Mouse (Mus musculus) neural tube, embryonic 14.5 days (tissue): ENCODE results near the gene Tmem121. TPM values are rescaled to one million over a fixed set of nuclear protein-coding genes. Genes with fewer than 3 reads are reported as not detected.

ENCODE experiments used
- ATAC-seq: fragments of 200-750 bp; cut with Nextera tagmentation; 2 replicates; pipeline ENCODE4 v1.8.0; 2017; ENCODE audit warnings: low read depth, mild to moderate bottlenecking, moderate TSS enrichment, moderate library complexity
- H3K27ac ChIP-seq: fragments of 300-500 bp; sonication (generic); 2 replicates; pipeline ENCODE4 v1.5.1; 2014; ENCODE audit warnings: low read depth, mild to moderate bottlenecking, control low read depth, low read length, moderate library complexity, mixed read lengths
- H3K27me3 ChIP-seq: fragments of 300-500 bp; sonication (generic); 2 replicates; pipeline ENCODE4 v1.6.1; 2014; ENCODE audit warnings: low read length; ENCODE audit not compliant: control insufficient read depth, insufficient read depth
- H3K36me3 ChIP-seq: fragments of 300-500 bp; sonication (generic); 2 replicates; pipeline ENCODE4 v1.6.1; 2014; ENCODE audit warnings: low read length, mixed read lengths; ENCODE audit not compliant: control insufficient read depth, insufficient read depth
- H3K4me1 ChIP-seq: fragments of 300-500 bp; sonication (generic); 2 replicates; pipeline ENCODE4 v1.6.1; 2014; ENCODE audit warnings: low read length; ENCODE audit not compliant: control insufficient read depth, insufficient read depth
- H3K4me2 ChIP-seq: fragments of 300-500 bp; sonication (generic); 2 replicates; pipeline ENCODE4 v1.6.1; 2014; ENCODE audit warnings: mild to moderate bottlenecking, low read depth, low read length, control low read depth
- H3K4me3 ChIP-seq: fragments of 300-500 bp; sonication (generic); 2 replicates; pipeline ENCODE4 v1.5.1; 2014; ENCODE audit warnings: low read depth, low read length, control low read depth, mixed read lengths
- H3K9ac ChIP-seq: fragments of 300-500 bp; sonication (generic); replicated peaks from 2 replicates; pipeline ENCODE4 v1.6.1; 2014; ENCODE audit warnings: low read depth, mild to moderate bottlenecking, control low read depth, low read length, mixed read lengths
- H3K9me3 ChIP-seq: fragments of 300-500 bp; sonication (generic); 2 replicates; pipeline ENCODE4 v1.6.1; 2016; ENCODE audit warnings: low read length; ENCODE audit not compliant: control insufficient read depth
- WGBS: fragments of 180-500 bp; shearing (Covaris S2); extraction: QIAGEN DNeasy Blood & Tissue Kit; methylation state at CpG from one replicate; pipeline ENCODE4 v1.1.7; 2014; 5-methylcytosine and 5-hydroxymethylcytosine counted together
- polyA plus RNA-seq: library from polyadenylated mRNA; unstranded; fragments of >200 nt; fragmentation: Nextera tagmentation; extraction: Ambion mirVana; gene quantifications from 2 replicates; pipeline ENCODE4 v1.2.1, GENCODE M21; 2014

Tmem121 gene
- polyA plus RNA-seq, 1 experiment from 2014 or later = 24.9 TPM

DNA sequence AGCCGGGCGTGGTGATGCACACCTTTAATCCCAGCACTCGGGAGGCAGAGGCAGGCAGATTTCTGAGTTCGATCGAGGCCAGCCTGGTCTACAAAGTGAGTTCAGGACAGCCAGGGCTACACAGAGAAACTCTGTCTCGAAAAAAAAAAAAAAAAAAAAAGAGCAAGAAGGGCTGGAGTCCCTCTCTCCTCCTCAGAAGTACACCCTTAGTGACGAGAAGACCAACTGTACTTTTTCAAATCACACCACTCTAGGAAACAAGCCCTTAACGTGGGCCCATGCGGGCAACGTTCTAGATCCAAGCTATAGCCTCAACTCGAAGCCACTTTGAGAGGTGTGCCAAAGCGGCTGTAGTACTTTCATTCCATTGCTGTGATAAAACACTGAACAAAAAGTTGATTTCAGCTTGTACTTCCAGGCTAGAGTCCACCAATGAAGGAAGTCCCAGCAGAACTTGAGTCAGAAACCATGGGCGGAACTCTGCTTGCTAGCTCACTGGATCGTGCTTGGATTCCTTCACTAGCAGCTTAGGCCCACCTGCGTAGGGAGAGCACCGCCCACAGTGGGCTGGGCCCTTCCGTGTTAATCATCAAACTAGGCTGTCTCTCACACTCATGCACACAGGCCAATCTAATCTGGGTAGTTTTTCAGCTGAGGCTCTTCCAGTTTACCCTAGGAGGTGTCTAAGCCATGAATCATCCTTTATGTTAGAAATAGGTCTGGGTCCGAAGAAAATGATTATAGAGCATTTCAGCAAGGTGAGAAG is 8.6 kb upstream of the Tmem121 start:
- Histone ChIP-seq H3K4me2 (no peak overlapping the region), H3K36me3 (no peaks in the 10 kb centered on the region), H3K27ac (no peak overlapping the region), H3K27me3 (no peaks in the 10 kb centered on the region), H3K4me1 (no peaks in the 10 kb centered on the region), H3K9ac (no peak overlapping the region), H3K4me3 (no peak overlapping the region), H3K9me3 (no peaks in the 10 kb centered on the region)
- 92% methylated on average over 18 of the region's 18 CpGs for WGBS
- ATAC-seq = no peak

GRCm38 (mm10) chr12:113181020-113181419 is 4.7 kb upstream of the Tmem121 start:
- no peak overlapping the region for H3K4me2 ChIP-seq
- H3K27me3 ChIP-seq = 0 out of 2 replicates have a peak, but pooled peaks cover 2% of the 10 kb centered on the region
- ATAC-seq = no peak
- no peaks in the 10 kb centered on the region; the same call in 1 of the 2 replicates for H3K4me1 ChIP-seq
- 72% methylated on average over 4 of the region's 4 CpGs for WGBS
- H3K4me3 ChIP-seq = no peak overlapping the region
- H3K9ac ChIP-seq = no peak overlapping the region
- no peaks in the 10 kb centered on the region for H3K36me3 ChIP-seq
- no peaks in the 10 kb centered on the region for H3K9me3 ChIP-seq
- no peak overlapping the region for H3K27ac ChIP-seq

DNA sequence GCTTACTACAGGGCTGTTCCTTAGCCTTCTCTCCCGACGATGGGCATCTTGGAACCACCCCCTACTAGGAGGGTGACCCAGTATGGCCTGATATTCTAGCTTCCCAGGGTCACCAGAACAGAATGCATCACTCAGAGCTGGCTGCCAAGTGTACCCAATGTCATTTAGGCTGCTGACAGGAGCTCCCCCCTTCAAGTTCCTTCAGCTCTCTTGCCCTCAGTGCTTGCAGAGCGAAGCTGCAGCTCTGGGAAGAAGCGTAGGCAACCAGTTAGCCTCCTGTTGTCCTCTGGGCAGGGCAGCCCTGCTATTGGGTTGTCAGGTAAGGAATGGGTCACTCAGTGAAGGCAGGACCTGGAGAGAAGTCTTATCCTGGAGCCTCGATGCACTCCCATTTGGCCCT is 785 bp upstream of the Tmem121 start:
- ATAC-seq = no peak
- H3K36me3 ChIP-seq = 0 out of 2 replicates have a peak, but pooled peaks cover 3% of the 10 kb centered on the region
- H3K4me3 ChIP-seq = no peak overlapping the region
- peaks cover 12% of the 10 kb centered on the region for H3K4me1 ChIP-seq
- H3K9ac ChIP-seq = no peak overlapping the region
- H3K4me2 ChIP-seq = no peak overlapping the region
- no peak overlapping the region for H3K27ac ChIP-seq
- 0 out of 2 replicates have a peak, but pooled peaks cover 2% of the 10 kb centered on the region for H3K27me3 ChIP-seq
- no peaks in the 10 kb centered on the region for H3K9me3 ChIP-seq
- 65% methylated on average over 5 of the region's 5 CpGs for WGBS

DNA sequence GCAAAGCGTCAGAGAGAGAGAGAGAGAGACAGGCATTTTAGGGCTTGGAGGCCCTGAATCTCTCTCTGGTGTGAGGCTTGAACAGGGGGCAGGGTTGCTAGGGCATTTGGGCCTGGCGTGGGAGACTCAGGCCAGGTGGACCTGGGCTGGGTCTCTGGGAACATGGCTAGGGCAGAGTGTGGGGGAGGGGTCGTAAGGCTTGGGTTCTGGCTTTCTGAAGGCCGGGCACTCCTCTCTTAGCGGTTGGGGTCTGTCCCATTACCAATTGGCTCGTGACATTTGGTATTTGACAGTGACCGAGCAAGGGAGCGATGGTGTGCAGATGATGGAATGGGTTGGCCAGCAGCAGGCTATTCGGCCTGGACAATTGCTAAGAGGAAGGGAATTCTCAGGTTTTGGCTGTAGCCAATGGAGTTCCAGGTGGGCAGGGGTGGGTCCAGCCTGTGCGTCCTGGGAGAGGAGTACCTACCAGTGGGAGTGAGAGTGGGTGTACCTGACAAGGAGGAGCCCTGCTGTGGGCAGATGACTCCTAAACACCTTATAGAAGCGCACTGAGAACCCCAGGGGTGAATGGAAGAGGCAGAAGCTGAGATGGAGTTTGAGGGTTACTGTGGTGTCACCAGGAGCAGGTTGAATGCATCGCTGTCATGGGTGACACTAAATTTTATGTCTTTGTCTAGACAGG is 738 bp downstream of the Tmem121 start:
- Histone ChIP-seq H3K4me2 (peak overlapping the region; percentile 90), H3K9ac (peak overlapping the region; percentile 82)
- 30% methylated on average over 12 of the region's 12 CpGs for WGBS

DNA sequence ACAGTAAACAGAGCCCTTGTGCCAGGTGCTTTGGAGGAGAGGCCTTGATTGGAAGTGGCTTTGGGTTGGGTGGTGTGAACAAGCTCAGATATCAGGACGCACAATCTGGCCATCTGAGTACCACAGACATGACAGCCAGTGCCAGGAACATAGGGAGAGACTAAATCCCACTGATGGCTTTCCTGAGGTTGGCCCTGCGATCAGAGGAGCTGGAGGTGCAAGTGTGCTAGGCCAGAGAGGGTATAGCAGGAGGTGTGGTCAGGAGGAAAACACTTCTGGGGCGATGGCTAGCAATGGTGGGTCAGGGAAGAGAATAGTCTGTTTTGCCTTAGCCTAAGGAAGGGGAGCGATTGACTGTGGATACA is 1.3 kb downstream of the Tmem121 start:
- Histone ChIP-seq H3K27ac (no peak overlapping the region), H3K4me2 (peak overlapping the region; percentile 90), H3K36me3 (0 out of 2 replicates have a peak, but pooled peaks cover 11% of the 10 kb centered on the region), H3K9ac (peak overlapping the region; percentile 82), H3K4me1 (peaks cover 12% of the 10 kb centered on the region), H3K4me3 (peak overlapping the region; percentile 72), H3K27me3 (0 out of 2 replicates have a peak, but pooled peaks cover 2% of the 10 kb centered on the region), H3K9me3 (no peaks in the 10 kb centered on the region)
- ATAC-seq = no peak
- WGBS = 66% methylated on average over 4 of the region's 4 CpGs

More for the DNA sequence above, 738 bp downstream of the Tmem121 start:
- H3K4me3 ChIP-seq = peak overlapping the region; percentile 72
- peak; percentile 3; the same call in 1 of the 2 replicates for ATAC-seq
- H3K36me3 ChIP-seq = 0 out of 2 replicates have a peak, but pooled peaks cover 11% of the 10 kb centered on the region
- peaks cover 12% of the 10 kb centered on the region for H3K4me1 ChIP-seq
- no peaks in the 10 kb centered on the region for H3K9me3 ChIP-seq
- 0 out of 2 replicates have a peak, but pooled peaks cover 2% of the 10 kb centered on the region for H3K27me3 ChIP-seq
- peak overlapping the region; percentile 10; the same call in 1 of the 2 replicates for H3K27ac ChIP-seq

- peak overlapping the region; percentile 36 for H3K4me3 ChIP-seq
- H3K4me1 ChIP-seq = peaks cover 12% of the 10 kb centered on the region
- H3K27ac ChIP-seq = no peak overlapping the region
- H3K9ac ChIP-seq = peak overlapping the region; percentile 53
- peak overlapping the region; percentile 90 for H3K4me2 ChIP-seq
- ATAC-seq = peak; percentile 46; the same call in 1 of the 2 replicates
- H3K36me3 ChIP-seq = 0 out of 2 replicates have a peak, but pooled peaks cover 11% of the 10 kb centered on the region
- H3K27me3 ChIP-seq = 0 out of 2 replicates have a peak, but pooled peaks cover 2% of the 10 kb centered on the region
- no peaks in the 10 kb centered on the region for H3K9me3 ChIP-seq
- 3% methylated on average over 55 of the region's 56 CpGs for WGBS
Measured at GRCm38 (mm10) chr12:113187584-113188295, 2.0 kb downstream of the Tmem121 start.

DNA sequence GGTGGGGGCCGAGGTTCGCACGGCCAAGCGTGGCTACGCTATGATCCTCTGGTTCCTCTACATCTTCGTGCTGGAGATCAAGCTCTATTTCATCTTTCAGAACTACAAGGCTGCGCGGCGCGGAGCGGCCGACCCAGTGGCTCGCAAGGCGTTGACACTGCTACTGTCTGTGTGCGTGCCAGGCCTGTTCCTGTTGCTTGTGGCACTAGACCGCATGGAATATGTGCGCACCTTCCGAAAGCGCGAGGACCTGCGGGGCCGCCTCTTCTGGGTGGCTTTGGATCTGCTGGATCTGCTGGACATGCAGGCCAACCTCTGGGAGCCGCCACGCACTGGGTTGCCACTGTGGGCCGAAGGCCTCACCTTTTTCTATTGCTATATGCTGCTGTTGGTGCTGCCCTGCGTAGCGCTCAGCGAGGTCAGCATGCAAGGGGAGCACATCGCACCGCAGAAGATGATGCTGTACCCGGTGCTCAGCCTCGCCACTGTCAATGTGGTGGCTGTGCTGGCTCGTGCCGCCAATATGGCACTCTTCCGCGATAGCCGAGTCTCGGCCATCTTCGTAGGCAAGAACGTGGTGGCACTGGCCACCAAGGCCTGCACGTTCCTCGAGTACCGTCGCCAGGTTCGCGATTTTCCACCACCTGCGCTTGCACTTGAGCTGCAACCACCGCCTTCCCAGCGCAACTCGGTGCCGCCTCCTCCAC is 2.8 kb downstream of the Tmem121 start:
- 90% methylated on average over 51 of the region's 51 CpGs for WGBS
- 0 out of 2 replicates have a peak, but pooled peaks cover 2% of the 10 kb centered on the region for H3K27me3 ChIP-seq
- no peaks in the 10 kb centered on the region for H3K9me3 ChIP-seq
- ATAC-seq = no peak
- peak overlapping the region; percentile 36; the same call in 1 of the 2 replicates for H3K4me3 ChIP-seq
- H3K4me1 ChIP-seq = peaks cover 12% of the 10 kb centered on the region
- 0 out of 2 replicates have a peak, but pooled peaks cover 11% of the 10 kb centered on the region for H3K36me3 ChIP-seq
- H3K27ac ChIP-seq = no peak overlapping the region
- peak overlapping the region; percentile 90 for H3K4me2 ChIP-seq
- 0 out of 2 replicates have a peak overlapping the region, but pooled peaks have one; percentile 53 for H3K9ac ChIP-seq

DNA sequence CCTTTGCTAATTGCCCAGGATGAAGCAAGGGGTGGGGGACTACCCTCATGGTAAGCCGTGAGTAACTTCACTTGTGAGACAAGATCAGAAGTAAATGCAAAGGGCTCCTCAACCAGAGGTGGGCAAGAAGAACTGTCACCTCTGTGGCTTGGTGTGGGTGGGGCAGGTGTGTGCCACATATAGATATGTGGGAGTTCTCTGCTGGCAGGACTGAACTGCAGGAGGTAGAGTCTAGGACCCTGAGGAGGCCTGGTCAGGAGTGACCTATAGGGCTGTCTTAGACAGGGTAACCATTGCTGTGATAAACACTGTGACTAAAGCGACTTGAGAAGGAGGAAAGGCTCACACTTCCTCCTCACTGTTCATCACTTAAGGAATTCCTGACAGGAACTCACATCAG is 7.7 kb downstream of the Tmem121 start:
- Histone ChIP-seq H3K9me3 (no peaks in the 10 kb centered on the region), H3K27me3 (no peaks in the 10 kb centered on the region), H3K36me3 (0 out of 2 replicates have a peak, but pooled peaks cover 11% of the 10 kb centered on the region), H3K4me1 (no peaks in the 10 kb centered on the region), H3K27ac (no peak overlapping the region), H3K4me2 (no peak overlapping the region), H3K9ac (no peak overlapping the region), H3K4me3 (no peak overlapping the region)
- ATAC-seq = no peak
- 70% methylated on average over 2 of the region's 2 CpGs for WGBS
